Mouse (Mus musculus) cerebellum, adult 2 months (tissue): ENCODE measurements around the gene Tdrd9. TPM values are rescaled to one million over a fixed set of nuclear protein-coding genes. Genes with fewer than 3 reads are reported as not detected.

Source experiments
- DNase-seq, 2 experiments: peaks; one replicate each; pipeline ENCODE4 v3.0.0; 2021
- H3K27ac ChIP-seq: fragments of 200-500 bp; 2 replicates; pipeline ENCODE4 v1.5.1; 2012; ENCODE audit warnings: low read length, control low read depth, inconsistent platforms; ENCODE audit not compliant: insufficient read depth
- H3K27me3 ChIP-seq: fragments of 200-500 bp; 2 replicates; pipeline ENCODE4 v1.6.1; 2012; ENCODE audit warnings: inconsistent platforms, mild to moderate bottlenecking, low read length, moderate library complexity; ENCODE audit not compliant: control insufficient read depth, insufficient read depth
- H3K4me1 ChIP-seq: fragments of 200-500 bp; 2 replicates; pipeline ENCODE4 v1.6.1; 2011; ENCODE audit warnings: low read length; ENCODE audit not compliant: control insufficient read depth, insufficient read depth
- H3K4me3 ChIP-seq: fragments of 200-500 bp; replicated peaks from 2 replicates; pipeline ENCODE3; 2011; ENCODE audit warnings: mild to moderate bottlenecking, low read depth, low read length, control low read depth; ENCODE audit not compliant: insufficient read depth
- CTCF ChIP-seq: fragments of 200-500 bp; IDR thresholded peaks from 2 replicates; pipeline ENCODE4 v1.5.1; 2011; ENCODE audit warnings: low read depth, mild to moderate bottlenecking, control low read depth, low read length, moderate library complexity, borderline replicate concordance; ENCODE audit not compliant: insufficient read depth
- POLR2A ChIP-seq: fragments of 200-500 bp; IDR thresholded peaks from 2 replicates; pipeline ENCODE4 v1.6.1; 2011; ENCODE audit warnings: low read length, control low read depth, borderline replicate concordance; ENCODE audit not compliant: insufficient read depth
- WGBS: fragments of 180-500 bp; shearing (Covaris S2); methylation state at CpG from one replicate; pipeline ENCODE4 v1.1.7; 2018; 5-methylcytosine and 5-hydroxymethylcytosine counted together
- polyA plus RNA-seq: library from polyadenylated mRNA; depleted of rRNA; stranded (reverse); fragments of >200 nt; gene quantifications from 2 replicates; pipeline ENCODE4 v1.2.3, GENCODE M21; 2012

The Tdrd9 gene
- polyA plus RNA-seq, 1 experiment = 0.21 TPM

DNA sequence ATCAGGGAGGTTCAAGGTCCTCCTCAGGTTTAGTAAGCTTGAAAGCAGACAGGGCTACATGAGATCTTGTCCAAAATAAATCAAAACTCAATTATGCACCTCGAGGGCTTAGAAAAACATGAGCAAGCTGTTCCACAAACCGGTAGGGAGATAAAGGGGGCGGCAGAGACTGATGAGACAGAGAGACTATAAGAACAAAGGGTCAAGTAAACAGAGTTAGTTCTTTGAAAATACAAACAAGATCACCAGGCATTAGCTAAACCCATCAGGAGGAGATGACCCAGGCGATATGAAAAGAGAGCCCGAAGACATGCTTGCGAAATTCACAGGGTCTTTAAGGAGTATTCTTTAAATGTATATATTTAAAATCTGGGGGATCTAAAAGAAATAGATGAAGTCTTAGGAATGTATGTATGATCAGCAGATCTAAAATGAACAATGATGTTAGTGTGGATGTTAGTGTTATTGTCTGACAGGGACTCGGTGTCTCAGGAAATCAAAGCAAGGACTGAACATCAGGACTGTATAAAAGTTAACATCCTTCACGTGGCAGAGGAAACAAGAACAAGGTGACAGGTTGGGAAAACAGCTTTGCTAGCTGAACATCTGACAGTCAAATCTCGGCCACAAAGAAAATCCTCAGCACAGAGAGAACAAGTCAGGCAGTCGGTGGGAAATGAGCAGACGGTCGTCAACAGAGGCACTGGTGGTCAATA lies 117.4 kb downstream of the Tdrd9 start:
- no peak for TF ChIP-seq POLR2A
- no peak for TF ChIP-seq CTCF
- no peaks in the 10 kb centered on the region for H3K27me3 ChIP-seq
- H3K4me1 ChIP-seq = no peaks in the 10 kb centered on the region
- no peak overlapping the region for H3K4me3 ChIP-seq
- H3K27ac ChIP-seq = no peak overlapping the region
- WGBS = 86% methylated on average over 12 of the region's 12 CpGs
- no peak for DNase-seq

DNA sequence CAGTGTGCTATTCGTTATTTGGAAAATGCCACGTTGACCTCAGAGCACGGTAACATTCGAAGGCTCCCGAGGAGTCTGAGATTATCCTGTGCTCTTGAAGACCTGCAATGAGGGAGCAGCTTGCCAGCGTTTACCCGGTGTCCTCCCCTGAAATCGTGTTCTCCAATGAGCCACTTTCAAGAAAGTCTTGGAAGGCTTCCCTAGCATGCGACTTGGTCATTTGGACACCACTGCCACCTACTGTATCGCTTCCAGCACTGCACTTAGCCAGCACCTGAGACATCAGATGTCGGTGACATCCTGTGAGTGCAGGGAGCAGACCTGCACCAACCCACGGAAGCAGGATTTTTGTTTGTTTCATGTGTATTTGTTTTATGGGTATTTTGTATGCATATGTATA lies 119.7 kb downstream of the Tdrd9 start:
- Histone ChIP-seq H3K4me3 (peak overlapping the region; percentile 57), H3K4me1 (no peaks in the 10 kb centered on the region), H3K27ac (no peak overlapping the region), H3K27me3 (no peaks in the 10 kb centered on the region)
- WGBS = 1% methylated on average over 12 of the region's 12 CpGs
- DNase-seq = peak; percentile 82
- TF ChIP-seq CTCF (peak; percentile 97), POLR2A (no peak)

DNA sequence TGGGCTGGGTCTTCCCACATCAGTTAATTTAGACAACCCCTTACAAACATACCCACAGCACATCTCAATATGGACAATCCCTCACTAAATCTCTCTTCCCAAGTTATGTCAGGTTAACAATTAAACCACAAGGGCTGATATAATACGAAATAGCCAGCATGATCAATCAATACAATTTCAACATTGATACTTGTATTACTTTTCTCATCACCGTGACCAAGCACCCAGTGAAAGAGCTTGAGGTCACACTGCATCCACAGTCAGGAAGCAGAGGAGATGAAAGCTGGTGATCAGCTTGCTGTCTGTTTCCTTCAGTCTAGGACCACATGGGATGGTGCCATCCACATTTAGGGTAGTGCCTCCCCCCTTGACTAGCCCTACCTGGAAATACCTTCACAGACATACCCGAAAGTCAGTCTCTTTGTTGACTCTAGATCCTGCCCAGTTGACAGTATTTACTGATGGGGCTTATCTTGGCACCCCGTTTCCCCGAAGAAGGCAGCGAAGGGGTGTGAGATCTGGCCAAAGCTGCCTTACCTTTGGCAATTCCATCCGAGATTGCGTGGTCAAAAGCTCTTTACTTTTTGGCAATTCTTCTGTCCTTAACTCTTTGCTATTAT lies 123.0 kb downstream of the Tdrd9 start:
- 74% methylated on average over 8 of the region's 8 CpGs for WGBS
- Histone ChIP-seq H3K27me3 (no peaks in the 10 kb centered on the region), H3K27ac (no peak overlapping the region), H3K4me3 (no peak overlapping the region), H3K4me1 (no peaks in the 10 kb centered on the region)
- TF ChIP-seq POLR2A (no peak), CTCF (no peak)
- DNase-seq = no peak

- WGBS = 48% methylated on average over 13 of the region's 13 CpGs
- no peak overlapping the region for H3K27ac ChIP-seq
- no peak for DNase-seq
- no peaks in the 10 kb centered on the region for H3K4me1 ChIP-seq
- H3K27me3 ChIP-seq = no peaks in the 10 kb centered on the region
- TF ChIP-seq POLR2A = no peak
- TF ChIP-seq CTCF = no peak
- H3K4me3 ChIP-seq = no peak overlapping the region
These were observed 124.8 kb downstream of the Tdrd9 start for GRCm38 (mm10) chr12:112096051-112096732.

- Histone ChIP-seq H3K27me3 (no peaks in the 10 kb centered on the region), H3K4me3 (no peak overlapping the region), H3K27ac (no peak overlapping the region), H3K4me1 (no peaks in the 10 kb centered on the region)
- 57% methylated on average over 8 of the region's 8 CpGs for WGBS
- no peak for TF ChIP-seq CTCF
- no peak for TF ChIP-seq POLR2A
- DNase-seq = no peak
These were observed 125.4 kb downstream of the Tdrd9 start for GRCm38 (mm10) chr12:112096733-112097117.

DNA sequence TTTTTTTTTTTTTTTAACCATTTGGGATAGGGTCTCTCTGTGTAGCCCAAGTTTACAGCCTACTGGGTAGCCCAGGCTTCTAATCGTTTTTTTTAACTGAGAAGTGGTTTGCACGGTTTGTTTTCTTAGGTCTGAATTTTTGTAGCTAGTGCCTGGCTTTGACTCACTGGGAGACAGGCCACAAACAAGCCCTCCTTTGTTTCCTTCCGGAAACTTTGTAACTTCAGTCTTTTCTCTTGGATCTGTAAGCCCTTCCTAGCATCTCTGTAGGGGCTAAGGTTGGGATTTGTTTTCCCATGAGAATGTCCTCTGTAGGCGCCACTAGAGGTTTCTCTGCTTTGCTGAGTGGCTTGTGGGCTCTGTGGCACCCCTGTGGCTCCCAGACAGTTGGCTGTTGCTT lies 128.7 kb downstream of the Tdrd9 start:
- no peak for DNase-seq
- WGBS = 41% methylated on average over 4 of the region's 4 CpGs
- H3K27ac ChIP-seq = no peak overlapping the region
- no peaks in the 10 kb centered on the region for H3K27me3 ChIP-seq
- H3K4me1 ChIP-seq = no peaks in the 10 kb centered on the region
- H3K4me3 ChIP-seq = no peak overlapping the region
- no peak for TF ChIP-seq CTCF
- no peak for TF ChIP-seq POLR2A

- peak in 1 of 2 experiments; percentile 21 for DNase-seq
- Histone ChIP-seq H3K27ac (no peak overlapping the region), H3K4me3 (no peak overlapping the region), H3K4me1 (no peaks in the 10 kb centered on the region), H3K27me3 (no peaks in the 10 kb centered on the region)
- TF ChIP-seq POLR2A (no peak), CTCF (no peak)
- 59% methylated on average over 4 of the region's 4 CpGs for WGBS
These were observed 129.7 kb downstream of the Tdrd9 start for GRCm38 (mm10) chr12:112101045-112101444.

- Histone ChIP-seq H3K4me3 (no peak overlapping the region), H3K27ac (no peak overlapping the region), H3K4me1 (no peaks in the 10 kb centered on the region), H3K27me3 (no peaks in the 10 kb centered on the region; the same call in 1 of the 2 replicates)
- WGBS = 89% methylated on average over 5 of the region's 5 CpGs
- no peak for DNase-seq
- TF ChIP-seq CTCF (no peak), POLR2A (no peak)
These were observed 131.8 kb downstream of the Tdrd9 start for GRCm38 (mm10) chr12:112103179-112103578.
